Mouse (Mus musculus): Measurements from ENCODE around the gene Bspry. TPM values are rescaled to one million over a fixed set of nuclear protein-coding genes. Genes with fewer than 3 reads are reported as not detected.
"Not testable (repeated sequence)": the region's sequence is repeated elsewhere in the genome, so short reads cannot be mapped to it uniquely, and the experiment has no call there.

The Bspry gene
- polyA plus RNA-seq, 1 experiment from 2014 or later, result 0.56 TPM

GRCm38 (mm10) chr4:62460348-62460747 lies 19.5 kb upstream of the Bspry start:
- no peaks in the 10 kb centered on the region for H3K27me3 ChIP-seq
- no peak overlapping the region for H3K27ac ChIP-seq
- H3K9me3 ChIP-seq (replicated peaks), result no peaks in the 10 kb centered on the region
- ATAC-seq, result no peak
- peaks cover 21% of the 10 kb centered on the region; the same call in 1 of the 2 replicates for H3K36me3 ChIP-seq (ENCODE audit: poor library complexity, severe bottlenecking)
- H3K4me2 ChIP-seq, result no peak overlapping the region
- H3K9ac ChIP-seq, result no peak overlapping the region
- WGBS, result 94% methylated on average over 8 of the region's 8 CpGs
- no peak overlapping the region for H3K4me3 ChIP-seq
- H3K4me1 ChIP-seq, result no peaks in the 10 kb centered on the region

GRCm38 (mm10) chr4:62463124-62463523 lies 16.7 kb upstream of the Bspry start:
- Histone ChIP-seq H3K4me2 (no peak overlapping the region), H3K36me3 (ENCODE audit: poor library complexity, severe bottlenecking) (peaks cover 21% of the 10 kb centered on the region; the same call in 1 of the 2 replicates), H3K27me3 (no peaks in the 10 kb centered on the region), H3K9me3 (replicated peaks) (no peaks in the 10 kb centered on the region), H3K4me3 (no peak overlapping the region), H3K27ac (no peak overlapping the region), H3K4me1 (no peaks in the 10 kb centered on the region), H3K9ac (no peak overlapping the region)
- no peak for ATAC-seq
- WGBS, result 92% methylated on average over 2 of the region's 2 CpGs

GRCm38 (mm10) chr4:62468158-62468557 lies 11.7 kb upstream of the Bspry start:
- H3K27me3 ChIP-seq, result no peaks in the 10 kb centered on the region
- 0 out of 2 replicates have a peak, but pooled peaks cover 2% of the 10 kb centered on the region for H3K36me3 ChIP-seq (ENCODE audit: poor library complexity, severe bottlenecking)
- H3K4me1 ChIP-seq, result peaks cover 7% of the 10 kb centered on the region; the same call in 1 of the 2 replicates
- WGBS, result 94% methylated on average over 1 of the region's 1 CpGs
- no peak overlapping the region for H3K9ac ChIP-seq
- H3K4me3 ChIP-seq, result no peak overlapping the region
- H3K9me3 ChIP-seq (replicated peaks), result no peaks in the 10 kb centered on the region
- no peak for ATAC-seq
- no peak overlapping the region for H3K4me2 ChIP-seq
- H3K27ac ChIP-seq, result no peak overlapping the region

- peak; percentile 98 for ATAC-seq
Measured at GRCm38 (mm10) chr4:62470598-62471051, 9.2 kb upstream of the Bspry start, which contains the start of gene Wdr31. Gene Wdr31, minus strand, starts transcription at chr4:62470896.

GRCm38 (mm10) chr4:62472071-62472470 lies 7.8 kb upstream of the Bspry start:
- no peak for ATAC-seq
- no peak overlapping the region for H3K4me3 ChIP-seq
- H3K4me2 ChIP-seq, result no peak overlapping the region
- H3K9me3 ChIP-seq (replicated peaks), result no peaks in the 10 kb centered on the region
- no peak overlapping the region for H3K9ac ChIP-seq
- H3K27me3 ChIP-seq, result peaks cover 4% of the 10 kb centered on the region; the same call in 1 of the 2 replicates
- H3K36me3 ChIP-seq (ENCODE audit: poor library complexity, severe bottlenecking), result no peaks in the 10 kb centered on the region
- no peak overlapping the region for H3K27ac ChIP-seq
- 93% methylated on average over 2 of the region's 2 CpGs for WGBS
- H3K4me1 ChIP-seq, result peaks cover 7% of the 10 kb centered on the region; the same call in 1 of the 2 replicates

More at GRCm38 (mm10) chr4:62470598-62471051, 9.2 kb upstream of the Bspry start, which contains the start of gene Wdr31:
- WGBS, result 1% methylated on average over 30 of the region's 30 CpGs
- H3K4me2 ChIP-seq, result peak within 1 kb of the TSS; percentile 79
- no peaks in the 10 kb centered on the region for H3K9me3 ChIP-seq (replicated peaks)
- H3K36me3 ChIP-seq (ENCODE audit: poor library complexity, severe bottlenecking), result no peaks in the 10 kb centered on the region
- peak within 1 kb of the TSS; percentile 71 for H3K9ac ChIP-seq
- peaks cover 7% of the 10 kb centered on the region; the same call in 1 of the 2 replicates for H3K4me1 ChIP-seq
- no peaks in the 10 kb centered on the region for H3K27me3 ChIP-seq
- peak within 1 kb of the TSS; percentile 66 for H3K4me3 ChIP-seq
- H3K27ac ChIP-seq, result no peak within 1 kb of the TSS

GRCm38 (mm10) chr4:62475131-62475530 lies 4.7 kb upstream of the Bspry start:
- H3K27ac ChIP-seq, result no peak overlapping the region

GRCm38 (mm10) chr4:62475793-62476192 lies 4.1 kb upstream of the Bspry start:
- Histone ChIP-seq H3K9ac (no peak overlapping the region), H3K4me1 (peaks cover 10% of the 10 kb centered on the region), H3K9me3 (replicated peaks) (no peaks in the 10 kb centered on the region), H3K36me3 (ENCODE audit: poor library complexity, severe bottlenecking) (no peaks in the 10 kb centered on the region), H3K4me3 (no peak overlapping the region), H3K27ac (no peak overlapping the region), H3K27me3 (peaks cover 32% of the 10 kb centered on the region), H3K4me2 (no peak overlapping the region)
- WGBS, result 92% methylated on average over 6 of the region's 6 CpGs
- ATAC-seq, result no peak

More at GRCm38 (mm10) chr4:62475131-62475530, 4.7 kb upstream of the Bspry start:
- Histone ChIP-seq H3K36me3 (ENCODE audit: poor library complexity, severe bottlenecking) (no peaks in the 10 kb centered on the region), H3K9ac (no peak overlapping the region), H3K4me3 (no peak overlapping the region), H3K4me1 (peaks cover 14% of the 10 kb centered on the region), H3K9me3 (replicated peaks) (no peaks in the 10 kb centered on the region), H3K27me3 (peaks cover 25% of the 10 kb centered on the region), H3K4me2 (no peak overlapping the region)
- 84% methylated on average over 2 of the region's 2 CpGs for WGBS
- no peak for ATAC-seq

GRCm38 (mm10) chr4:62477542-62478244 lies 2.2 kb upstream of the Bspry start:
- H3K27ac ChIP-seq, result no peak overlapping the region
- H3K4me2 ChIP-seq, result no peak overlapping the region
- H3K36me3 ChIP-seq (ENCODE audit: poor library complexity, severe bottlenecking), result no peaks in the 10 kb centered on the region
- H3K9ac ChIP-seq, result no peak overlapping the region
- WGBS, result 86% methylated on average over 6 of the region's 6 CpGs
- no peak overlapping the region for H3K4me3 ChIP-seq
- H3K4me1 ChIP-seq, result peaks cover 10% of the 10 kb centered on the region
- ATAC-seq, result no peak
- peaks cover 48% of the 10 kb centered on the region for H3K27me3 ChIP-seq
- no peaks in the 10 kb centered on the region for H3K9me3 ChIP-seq (replicated peaks)

- WGBS, result 14% methylated on average over 11 of the region's 11 CpGs
- Histone ChIP-seq H3K4me2 (peak overlapping the region; percentile 69), H3K4me3 (peak overlapping the region; percentile 42), H3K27me3 (peaks cover 48% of the 10 kb centered on the region), H3K9ac (peak overlapping the region; percentile 39; the same call in 1 of the 2 replicates)
- H3K4me1 ChIP-seq; H3K27ac ChIP-seq; H3K9me3 ChIP-seq (replicated peaks); ATAC-seq; H3K36me3 ChIP-seq (ENCODE audit: poor library complexity, severe bottlenecking): not testable (repeated sequence)
Measured at GRCm38 (mm10) chr4:62479593-62479936, 288 bp upstream of the Bspry start.

- Histone ChIP-seq H3K27ac (no peak overlapping the region), H3K4me1 (peaks cover 10% of the 10 kb centered on the region), H3K36me3 (ENCODE audit: poor library complexity, severe bottlenecking) (no peaks in the 10 kb centered on the region), H3K9ac (no peak overlapping the region), H3K9me3 (replicated peaks) (no peaks in the 10 kb centered on the region), H3K4me2 (no peak overlapping the region), H3K4me3 (no peak overlapping the region), H3K27me3 (peaks cover 48% of the 10 kb centered on the region)
- 54% methylated on average over 10 of the region's 10 CpGs for WGBS
- ATAC-seq, result peak; percentile 21; the same call in 1 of the 2 replicates
Measured at GRCm38 (mm10) chr4:62480709-62481605, 1.1 kb downstream of the Bspry start.

- H3K4me1 ChIP-seq, result peaks cover 3% of the 10 kb centered on the region
Measured at GRCm38 (mm10) chr4:62484928-62485327, 5.1 kb downstream of the Bspry start.

More at GRCm38 (mm10) chr4:62484928-62485327, 5.1 kb downstream of the Bspry start:
- Histone ChIP-seq H3K9me3 (replicated peaks) (no peaks in the 10 kb centered on the region), H3K36me3 (ENCODE audit: poor library complexity, severe bottlenecking) (no peaks in the 10 kb centered on the region), H3K27me3 (peaks cover 25% of the 10 kb centered on the region), H3K4me2 (no peak overlapping the region), H3K27ac (no peak overlapping the region), H3K9ac (no peak overlapping the region), H3K4me3 (no peak overlapping the region)
- 82% methylated on average over 3 of the region's 3 CpGs for WGBS
- no peak for ATAC-seq
